Mouse (Mus musculus): ENCODE data around the gene Epp13.

- no peak for TF ChIP-seq CTCF (IDR thresholded peaks at IDR 0.05; ENCODE audit: borderline replicate concordance, control insufficient read depth, extremely low read depth, insufficient read depth, low read length, poor library complexity)
- TF ChIP-seq POLR2A (IDR thresholded peaks at IDR 0.05; ENCODE audit: control insufficient read depth, extremely low read depth, insufficient read depth, low read length, poor library complexity): no peak
Observed at GRCm38 (mm10) chr7:6220147-6220546, 32.4 kb upstream of the Epp13 start.
